Mouse (Mus musculus) megakaryocyte-erythroid progenitor cell, adult 5-6 weeks (primary cell): ENCODE data around the gene Vti1b. TPM values are rescaled to one million over a fixed set of nuclear protein-coding genes. Genes with fewer than 3 reads are reported as not detected.

ENCODE experiments used
- ATAC-seq: replicated peaks from 2 replicates; pipeline ENCODE4 v1.8.0; 2016; ENCODE audit warnings: mild to moderate bottlenecking, inconsistent platforms; ENCODE audit not compliant: severe bottlenecking, poor library complexity, low FRiP score, low TSS enrichment
- total RNA-seq, 2 experiments: library from RNA; stranded (forward) in 1 of 2; stranded (reverse) in 1 of 2; fragments of 200-1000, 215-1000 nt in 1 of 2; fragments of >200 nt in 1 of 2; fragmentation: Nextera tagmentation in 1 of 2; gene quantifications; 2 replicates each; pipeline ENCODE4 v1.2.3; 2014 to 2017

Vti1b gene
- total RNA-seq, 2 experiments from 2014 or later: 50.0 to 141 TPM

DNA sequence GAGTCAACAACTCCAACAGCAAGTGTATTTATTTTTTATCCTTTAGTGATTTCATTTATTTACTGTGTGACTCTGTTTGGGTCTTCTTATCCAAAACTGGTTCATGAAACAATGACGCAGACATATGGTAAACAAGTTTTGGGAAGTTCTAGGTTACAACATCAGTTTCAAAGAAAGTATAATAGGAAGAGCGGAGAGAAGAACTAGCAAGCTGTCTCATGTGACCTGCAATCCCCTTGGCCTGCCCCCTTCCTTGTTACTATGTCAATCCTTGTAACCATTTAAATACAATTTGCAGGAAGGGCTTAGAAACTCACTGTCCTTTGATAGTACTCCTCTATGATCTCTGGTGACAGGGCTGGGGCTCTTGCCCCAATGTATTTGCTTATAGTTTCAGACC lies 31.7 kb downstream of the Vti1b start:
- ATAC-seq: no peak

DNA sequence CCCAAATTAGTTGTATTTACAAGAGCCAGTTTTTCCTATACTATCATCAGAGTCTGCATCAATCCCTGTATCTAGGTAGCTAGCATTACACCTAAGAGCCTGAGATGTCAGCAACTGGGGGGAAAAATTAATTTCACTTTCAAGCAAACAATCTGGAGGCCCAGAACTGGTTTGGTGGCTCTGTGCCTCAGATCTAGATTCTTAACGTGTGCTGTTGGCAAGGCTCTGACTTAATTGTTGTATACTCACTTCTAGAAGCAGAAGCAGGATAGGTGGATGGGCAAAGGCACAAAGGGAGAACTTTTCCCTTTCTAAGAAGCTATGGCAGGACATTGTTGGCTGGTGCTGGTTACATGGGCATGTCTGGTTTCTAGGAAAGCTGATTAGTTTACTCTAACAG lies 33.0 kb downstream of the Vti1b start:
- no peak for ATAC-seq

DNA sequence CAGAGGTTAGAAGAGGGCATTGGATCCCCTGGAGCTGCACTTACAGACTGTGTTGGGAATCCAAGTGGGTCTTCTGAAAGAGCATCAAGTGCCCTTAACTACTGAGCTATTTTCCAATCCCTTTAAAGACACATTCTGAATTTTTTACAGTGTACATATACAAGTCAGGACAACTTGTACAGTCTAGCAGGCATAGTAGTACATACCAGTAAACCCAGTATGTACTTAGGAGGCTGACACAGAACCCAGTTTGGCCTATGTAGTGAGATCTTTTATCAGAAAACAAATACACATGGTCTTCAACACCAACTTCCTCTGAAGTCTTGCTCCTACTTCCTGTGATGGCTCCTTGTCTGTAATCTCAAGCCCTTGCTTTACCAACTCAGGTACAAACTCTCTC lies 33.5 kb downstream of the Vti1b start:
- no peak for ATAC-seq

DNA sequence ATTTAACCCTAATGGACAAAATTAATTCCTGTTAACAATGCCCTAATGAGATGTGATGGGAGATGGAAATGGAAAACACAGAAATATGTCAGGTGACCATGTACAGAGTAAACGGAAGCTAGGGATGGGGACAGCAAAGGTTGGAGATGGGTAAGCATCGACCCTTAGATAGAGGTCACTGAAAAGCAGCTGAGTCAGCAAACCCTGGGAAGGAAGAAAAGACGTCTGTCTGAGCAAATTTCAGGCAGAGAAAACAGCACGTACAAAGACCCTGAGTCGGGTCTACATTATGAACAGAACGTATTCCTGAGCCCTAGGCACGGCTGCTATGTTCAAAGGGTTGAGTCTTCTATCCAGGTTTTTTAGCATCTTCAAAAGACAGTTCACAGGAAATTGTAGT lies 35.5 kb downstream of the Vti1b start:
- no peak for ATAC-seq

DNA sequence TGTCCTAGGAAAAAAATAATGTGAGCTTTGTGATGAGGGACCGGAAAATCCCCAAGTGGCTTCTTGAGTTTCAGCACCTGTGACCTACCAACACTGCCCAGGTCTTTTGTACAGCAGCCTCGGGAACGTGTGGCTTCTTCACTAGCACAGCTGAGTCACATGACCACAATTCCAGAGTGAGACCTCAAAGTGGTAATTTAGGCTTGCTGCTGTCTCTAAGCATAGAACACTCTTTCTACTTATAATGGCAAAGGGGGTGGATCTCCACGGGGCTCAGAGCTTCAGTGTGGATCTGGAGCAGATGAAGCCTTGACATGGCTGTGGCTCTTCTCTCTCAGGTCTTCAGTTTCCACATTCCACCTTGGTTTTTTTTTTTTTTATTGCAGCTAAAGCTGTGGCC lies 37.4 kb downstream of the Vti1b start:
- ATAC-seq: no peak

DNA sequence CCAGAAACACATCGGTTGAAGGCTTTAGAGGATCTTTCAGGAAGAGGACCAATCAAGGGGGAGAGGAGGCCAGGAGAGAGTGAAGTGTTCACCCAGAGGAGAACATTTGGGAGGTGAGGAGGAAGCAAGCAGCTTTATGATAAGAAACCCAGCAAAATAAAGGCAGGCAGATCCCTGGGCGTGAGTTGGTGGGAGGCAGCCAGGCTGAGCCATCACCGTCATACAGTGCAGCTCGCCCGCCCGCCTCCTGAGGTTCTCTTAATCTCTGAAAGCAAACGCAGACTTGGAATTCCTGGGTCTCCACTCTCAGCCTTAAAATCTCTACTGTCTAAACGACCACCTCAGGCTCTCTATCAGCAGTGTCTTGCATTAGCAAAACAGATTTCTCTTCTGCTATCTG lies 37.8 kb downstream of the Vti1b start:
- no peak for ATAC-seq

DNA sequence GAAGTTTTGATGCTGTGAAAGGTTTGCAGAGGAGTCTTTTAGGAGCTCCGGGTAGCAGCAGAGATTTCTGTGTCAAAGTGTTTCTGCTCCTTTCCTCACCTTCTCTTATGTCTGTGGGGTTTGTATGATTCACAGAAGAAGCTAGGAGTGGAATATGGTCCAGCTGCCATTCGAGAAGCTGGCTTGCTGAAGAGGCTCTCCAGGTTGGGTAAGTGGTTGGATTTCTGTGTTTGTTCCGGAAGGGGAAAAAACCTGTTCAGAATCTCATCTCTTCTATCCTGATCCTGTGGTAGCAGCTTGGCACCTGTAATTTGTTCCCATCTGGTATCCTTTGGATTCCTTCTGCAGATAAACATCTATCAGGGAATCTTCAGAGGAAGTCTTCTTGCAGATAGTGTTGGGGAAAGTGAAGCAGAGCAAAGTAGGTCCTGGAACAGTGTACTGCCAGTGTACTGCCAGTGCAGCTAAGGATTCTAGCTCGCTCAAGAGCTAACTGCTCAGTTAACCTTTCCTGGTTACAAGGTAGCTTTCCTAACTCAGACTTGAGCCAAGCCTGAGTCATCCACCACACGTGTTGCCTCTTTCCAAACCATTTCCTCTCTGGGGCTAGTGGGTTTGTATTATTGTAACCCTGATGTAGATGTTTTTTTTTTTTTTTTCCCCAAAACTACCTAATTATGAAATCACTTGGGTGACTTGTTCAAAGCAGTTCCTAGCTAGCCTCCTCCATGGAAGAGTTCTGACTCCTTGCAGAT lies 40.6 kb downstream of the Vti1b start:
- ATAC-seq: no peak

DNA sequence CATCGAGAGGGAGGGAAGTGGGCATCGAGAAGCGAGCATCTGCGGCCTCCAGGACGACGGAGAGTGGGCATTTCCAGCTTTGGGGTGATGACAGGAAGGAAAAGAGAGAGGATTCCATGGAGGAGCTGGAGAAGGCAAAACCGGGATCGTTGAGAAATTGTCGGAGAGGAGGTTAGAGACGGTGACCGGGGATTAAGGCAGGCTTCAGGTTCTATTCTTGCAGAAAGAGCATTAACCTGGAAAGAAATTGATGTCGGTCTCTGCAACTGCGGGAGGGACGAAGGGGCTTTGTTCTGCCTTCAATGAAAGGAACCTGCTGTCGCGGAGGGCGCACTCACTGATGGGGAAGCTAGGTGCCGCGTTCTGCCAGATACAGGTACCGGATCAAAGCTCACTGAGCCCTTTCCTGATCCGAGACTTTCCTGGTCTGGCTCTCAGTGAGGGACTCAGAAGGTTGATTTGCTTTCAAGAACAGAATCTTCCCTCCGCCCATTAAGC lies 41.2 kb downstream of the Vti1b start:
- no peak for ATAC-seq

DNA sequence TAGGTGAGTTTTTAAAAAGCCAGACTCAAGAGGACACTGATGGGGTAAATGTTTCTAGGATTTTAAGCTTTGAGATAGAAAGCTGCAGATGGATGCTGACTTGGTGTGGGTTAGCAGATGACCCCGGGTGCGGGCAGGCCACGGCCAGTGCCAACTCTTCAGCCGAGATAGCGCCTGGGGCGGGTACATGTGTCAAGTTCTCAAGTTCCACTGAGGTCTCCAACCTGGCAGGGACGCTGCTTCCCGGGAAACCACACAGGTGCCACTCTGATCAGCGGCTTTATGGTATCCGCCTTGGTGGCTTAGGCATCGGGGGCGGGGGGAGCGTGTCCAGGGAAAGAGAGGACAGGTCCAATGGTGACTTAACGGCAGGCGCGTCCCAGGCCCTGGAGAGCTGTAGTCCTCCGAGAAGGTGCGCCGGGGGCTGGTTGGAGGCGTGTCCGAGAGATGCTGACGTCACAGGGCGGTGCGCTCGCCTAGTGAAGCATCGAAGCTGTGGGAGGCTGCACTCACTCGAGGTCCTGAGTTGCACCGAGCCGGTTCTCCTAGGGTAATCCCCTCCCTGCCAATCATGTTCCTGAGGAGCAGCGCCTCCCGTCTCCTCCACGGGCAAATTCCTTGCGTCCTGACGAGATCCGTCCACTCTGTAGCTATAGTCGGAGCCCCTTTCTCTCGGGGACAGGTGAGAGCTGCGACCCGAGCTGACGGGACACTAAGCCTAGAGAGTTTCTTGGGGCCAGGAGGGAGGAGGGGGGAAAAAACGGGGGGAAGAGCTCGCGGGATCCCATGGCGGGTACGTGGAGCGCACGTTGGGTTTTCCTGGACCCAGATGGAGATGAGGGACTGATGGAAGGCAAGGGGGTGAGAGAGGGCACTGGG lies 41.9 kb downstream of the Vti1b start, which contains the start of gene Arg2:
TSS of gene Arg2 (plus strand) at position 479 of the 879 bp plus-strand sequence.
- peak; percentile 99 for ATAC-seq

DNA sequence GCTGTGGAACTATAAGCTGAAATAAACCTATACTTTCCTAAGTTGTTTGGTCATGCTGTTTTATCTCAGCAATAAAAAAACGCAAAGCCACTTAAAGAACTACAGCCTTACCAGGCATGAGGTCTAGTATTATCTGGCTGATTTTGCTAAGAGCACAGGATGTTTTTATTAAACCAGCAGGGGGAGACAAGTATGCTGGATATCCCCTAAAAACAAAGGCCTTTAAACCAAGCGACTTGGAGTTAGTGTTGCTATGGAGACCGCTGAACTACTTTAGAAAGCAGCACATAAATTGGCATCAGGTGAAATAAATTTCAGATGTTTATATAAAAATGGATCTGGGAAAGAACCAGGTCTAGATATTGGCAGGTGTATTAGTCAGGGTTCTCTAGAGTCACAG lies 49.6 kb downstream of the Vti1b start:
- peak; percentile 68; the same call in 1 of the 2 replicates for ATAC-seq

DNA sequence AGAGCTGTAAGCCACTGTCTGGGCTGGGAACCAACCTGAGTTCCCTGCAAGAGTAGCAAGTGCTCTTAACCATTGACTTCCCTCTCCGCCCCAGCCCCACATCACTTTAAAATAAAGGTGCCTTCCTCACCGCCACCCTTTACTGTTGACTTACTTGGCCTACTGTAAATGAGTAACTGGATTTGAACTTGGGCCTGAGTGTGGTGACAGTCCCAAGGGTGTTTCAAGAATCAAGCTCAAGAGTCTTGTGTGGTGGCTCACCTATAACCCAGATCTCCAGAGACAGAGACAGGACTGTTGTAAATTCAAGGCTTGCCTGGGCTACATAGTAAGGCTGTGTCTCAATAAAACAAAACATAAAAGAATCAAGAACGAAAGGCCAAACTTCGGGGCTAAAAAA lies 53.5 kb downstream of the Vti1b start:
- no peak for ATAC-seq

Other genes starting within 250 kb of the Vti1b start
- 12.2 and 22.1 TPM in 2 replicates for gene Tmem229b, start 165.0 kb downstream of the Vti1b start, total RNA-seq (2014; fragmentation: Nextera tagmentation)
- 8.5 and 10.6 TPM in 2 replicates for gene Tmem229b, start 165.0 kb downstream of the Vti1b start, total RNA-seq (2017)
- gene Plekhh1, start 143.5 kb downstream of the Vti1b start, total RNA-seq (2014; fragmentation: Nextera tagmentation): not detected in 2 replicates
- gene Plekhh1, start 143.5 kb downstream of the Vti1b start, total RNA-seq (2017): not detected in 2 replicates
- 6.8 and 11.0 TPM in 2 replicates for gene Pigh, start 83.0 kb downstream of the Vti1b start, total RNA-seq (2014; fragmentation: Nextera tagmentation)
- 12.7 and 13.0 TPM in 2 replicates for gene Pigh, start 83.0 kb downstream of the Vti1b start, total RNA-seq (2017)
- not detected in 2 replicates for gene Arg2, start 41.9 kb downstream of the Vti1b start, total RNA-seq (2014; fragmentation: Nextera tagmentation)
- gene Arg2, start 41.9 kb downstream of the Vti1b start, total RNA-seq (2017): not detected in 2 replicates
- gene Rdh11, start 19.6 kb upstream of the Vti1b start, total RNA-seq (2014; fragmentation: Nextera tagmentation): 17.3 and 24.7 TPM in 2 replicates
- 29.6 and 30.5 TPM in 2 replicates for gene Rdh11, start 19.6 kb upstream of the Vti1b start, total RNA-seq (2017)
- gene Rdh12, start 36.2 kb upstream of the Vti1b start, total RNA-seq (2014; fragmentation: Nextera tagmentation): 1.2 and 5.7 TPM in 2 replicates
- gene Rdh12, start 36.2 kb upstream of the Vti1b start, total RNA-seq (2017): 0.19 TPM in 1 of 2 replicates, not detected in the other
- 27.5 and 28.6 TPM in 2 replicates for gene Zfyve26, start 123.6 kb upstream of the Vti1b start, total RNA-seq (2014; fragmentation: Nextera tagmentation)
- gene Zfyve26, start 123.6 kb upstream of the Vti1b start, total RNA-seq (2017): 16.4 and 22.3 TPM in 2 replicates
- 13.5 and 20.9 TPM in 2 replicates for gene Rad51b, start 124.6 kb upstream of the Vti1b start, total RNA-seq (2014; fragmentation: Nextera tagmentation)
- gene Rad51b, start 124.6 kb upstream of the Vti1b start, total RNA-seq (2017): 9.4 and 10.0 TPM in 2 replicates